Mouse (Mus musculus): ENCODE results near the gene Pank1. TPM values are rescaled to one million over a fixed set of nuclear protein-coding genes. Genes with fewer than 3 reads are reported as not detected.

Gene Pank1
- polyA plus RNA-seq, 1 experiment from 2014 or later, result 5.7 TPM

DNA sequence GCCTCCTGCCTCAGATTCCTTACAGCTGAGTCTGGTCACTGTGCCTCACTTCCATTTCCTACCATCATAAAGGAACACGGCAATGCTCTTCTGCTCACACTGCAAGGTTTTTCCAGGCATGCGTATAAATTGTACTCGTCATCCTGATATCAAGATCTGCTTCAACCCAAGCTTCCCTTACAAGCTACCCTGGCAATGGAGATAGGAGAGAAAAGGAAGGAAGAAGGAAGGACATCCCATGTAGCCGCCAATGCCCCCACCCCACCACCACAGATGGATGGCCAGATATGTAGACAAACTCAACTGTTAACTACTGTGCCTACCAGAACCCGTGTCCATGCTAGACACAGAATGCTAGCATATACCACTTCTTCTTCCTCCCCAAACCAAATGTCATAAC, 34.5 kb downstream of the Pank1 start:
- Histone ChIP-seq H3K9me3 (replicated peaks; ENCODE audit: control insufficient read depth, low read length) (no peaks in the 10 kb centered on the region), H3K27ac (ENCODE audit: low read length) (no peak overlapping the region), H3K4me3 (replicated peaks; ENCODE audit: low read length) (no peak overlapping the region), H3K9ac (ENCODE audit: low read length) (no peak overlapping the region), H3K4me1 (ENCODE audit: control insufficient read depth, insufficient read depth, low read length) (0 out of 2 replicates have a peak, but pooled peaks cover 4% of the 10 kb centered on the region), H3K36me3 (ENCODE audit: control insufficient read depth, insufficient read depth, low read length) (no peaks in the 10 kb centered on the region; the same call in 1 of the 2 replicates), H3K4me2 (ENCODE audit: low read depth, low read length) (no peak overlapping the region), H3K27me3 (ENCODE audit: control insufficient read depth, insufficient read depth, low read length) (no peaks in the 10 kb centered on the region)
- 92% methylated on average over 5 of the region's 5 CpGs for WGBS
- no peak for ATAC-seq (ENCODE audit: insufficient read depth, low FRiP score)

DNA sequence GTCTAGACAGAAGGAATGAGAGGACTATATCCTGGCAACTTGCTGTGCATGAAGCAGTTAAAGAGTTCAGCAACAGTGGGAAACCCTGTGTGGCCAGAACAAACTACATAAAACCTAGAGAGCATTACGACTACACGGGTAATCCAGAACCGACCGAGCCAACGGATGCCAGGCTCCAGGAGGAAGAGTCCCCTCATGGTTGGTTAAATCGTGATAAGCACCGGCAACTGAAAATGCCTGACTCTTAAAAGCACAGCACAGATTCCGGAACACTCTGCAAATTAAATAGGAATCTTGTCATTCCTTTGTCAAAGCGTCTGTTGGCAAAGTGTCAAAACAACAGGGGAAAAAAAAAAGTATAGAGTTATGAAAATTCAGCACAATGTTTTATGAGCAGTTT, 35.2 kb downstream of the Pank1 start:
- Histone ChIP-seq H3K36me3 (ENCODE audit: control insufficient read depth, insufficient read depth, low read length) (no peaks in the 10 kb centered on the region; the same call in 1 of the 2 replicates), H3K4me3 (replicated peaks; ENCODE audit: low read length) (no peak overlapping the region), H3K27me3 (ENCODE audit: control insufficient read depth, insufficient read depth, low read length) (no peaks in the 10 kb centered on the region), H3K9me3 (replicated peaks; ENCODE audit: control insufficient read depth, low read length) (no peaks in the 10 kb centered on the region), H3K9ac (ENCODE audit: low read length) (no peak overlapping the region), H3K4me2 (ENCODE audit: low read depth, low read length) (no peak overlapping the region), H3K4me1 (ENCODE audit: control insufficient read depth, insufficient read depth, low read length) (0 out of 2 replicates have a peak, but pooled peaks cover 4% of the 10 kb centered on the region), H3K27ac (ENCODE audit: low read length) (no peak overlapping the region)
- ATAC-seq (ENCODE audit: insufficient read depth, low FRiP score), result no peak
- WGBS, result 62% methylated on average over 9 of the region's 9 CpGs

DNA sequence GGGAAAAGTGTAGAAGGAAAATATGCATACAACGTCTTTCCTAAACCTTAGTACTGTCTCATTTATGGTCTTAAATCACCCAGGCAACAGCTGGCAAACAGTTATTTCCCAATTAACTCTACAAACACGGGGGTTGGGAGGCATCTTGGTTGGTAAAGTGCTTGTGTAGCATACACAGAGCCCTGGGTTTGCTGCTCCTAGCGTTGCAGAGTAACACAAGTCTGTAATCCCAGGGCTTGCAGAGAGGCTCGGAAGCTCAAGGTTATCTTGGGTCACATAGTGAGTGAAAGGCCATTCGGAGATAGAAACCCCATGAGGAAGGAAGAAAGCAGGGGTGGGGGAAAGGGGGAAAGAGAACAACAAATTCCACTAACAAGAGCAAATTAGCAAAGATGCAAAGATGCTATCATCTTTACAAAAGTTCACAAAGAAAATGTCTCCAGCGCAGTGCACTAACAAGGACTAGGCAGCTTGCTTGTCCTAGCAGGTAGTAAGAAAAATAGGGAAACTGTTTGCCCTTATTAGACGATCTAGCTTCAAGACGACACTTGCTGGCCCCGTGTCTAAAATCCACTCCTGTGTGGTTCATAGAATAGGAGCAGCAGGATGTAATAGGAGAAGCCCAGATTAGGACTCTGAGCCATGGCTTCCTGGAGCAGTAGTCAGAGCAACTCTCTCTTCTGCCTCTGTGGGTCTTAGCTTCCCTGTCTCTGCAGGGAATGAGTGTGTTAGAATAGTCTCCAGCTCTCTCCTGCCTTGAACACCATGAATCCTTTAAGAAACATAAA, 37.3 kb downstream of the Pank1 start:
- Histone ChIP-seq H3K27me3 (ENCODE audit: control insufficient read depth, insufficient read depth, low read length) (no peaks in the 10 kb centered on the region), H3K4me2 (ENCODE audit: low read depth, low read length) (no peak overlapping the region), H3K4me3 (replicated peaks; ENCODE audit: low read length) (no peak overlapping the region), H3K36me3 (ENCODE audit: control insufficient read depth, insufficient read depth, low read length) (no peaks in the 10 kb centered on the region; the same call in 1 of the 2 replicates), H3K9ac (ENCODE audit: low read length) (no peak overlapping the region), H3K4me1 (ENCODE audit: control insufficient read depth, insufficient read depth, low read length) (0 out of 2 replicates have a peak, but pooled peaks cover 4% of the 10 kb centered on the region), H3K27ac (ENCODE audit: low read length) (no peak overlapping the region), H3K9me3 (replicated peaks; ENCODE audit: control insufficient read depth, low read length) (no peaks in the 10 kb centered on the region)
- no peak for ATAC-seq (ENCODE audit: insufficient read depth, low FRiP score)
- 24% methylated on average over 9 of the region's 9 CpGs for WGBS

DNA sequence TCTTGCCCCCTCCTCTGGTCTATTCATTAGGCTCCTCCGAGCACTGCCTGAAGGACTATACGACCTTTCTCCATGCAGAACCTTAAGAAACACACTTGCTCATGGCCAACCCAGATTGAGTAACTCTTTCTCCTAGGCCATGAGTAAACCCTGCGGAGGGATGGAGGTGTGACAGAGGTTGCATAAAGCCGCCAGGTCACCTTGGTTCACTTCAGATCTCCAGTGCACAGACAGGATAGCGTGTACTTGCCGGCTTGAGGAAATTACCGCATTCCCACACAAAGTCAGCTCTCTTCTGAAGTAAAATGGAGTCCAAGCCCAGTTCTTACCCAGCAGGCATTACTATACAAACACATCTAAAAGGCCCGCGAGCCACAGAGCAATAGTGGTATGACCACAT, 40.6 kb downstream of the Pank1 start:
- Histone ChIP-seq H3K4me3 (replicated peaks; ENCODE audit: low read length) (no peak overlapping the region), H3K4me1 (ENCODE audit: control insufficient read depth, insufficient read depth, low read length) (no peaks in the 10 kb centered on the region), H3K4me2 (ENCODE audit: low read depth, low read length) (no peak overlapping the region), H3K9ac (ENCODE audit: low read length) (no peak overlapping the region), H3K9me3 (replicated peaks; ENCODE audit: control insufficient read depth, low read length) (no peaks in the 10 kb centered on the region), H3K36me3 (ENCODE audit: control insufficient read depth, insufficient read depth, low read length) (no peaks in the 10 kb centered on the region; the same call in 1 of the 2 replicates), H3K27me3 (ENCODE audit: control insufficient read depth, insufficient read depth, low read length) (no peaks in the 10 kb centered on the region), H3K27ac (ENCODE audit: low read length) (no peak overlapping the region)
- WGBS, result 92% methylated on average over 9 of the region's 9 CpGs
- ATAC-seq (ENCODE audit: insufficient read depth, low FRiP score), result no peak

- no peak overlapping the region for H3K4me3 ChIP-seq (replicated peaks; ENCODE audit: low read length)
- H3K36me3 ChIP-seq (ENCODE audit: control insufficient read depth, insufficient read depth, low read length), result no peaks in the 10 kb centered on the region
- H3K4me2 ChIP-seq (ENCODE audit: low read depth, low read length), result no peak overlapping the region
- WGBS, result 92% methylated on average over 4 of the region's 4 CpGs
- H3K27me3 ChIP-seq (ENCODE audit: control insufficient read depth, insufficient read depth, low read length), result no peaks in the 10 kb centered on the region
- no peak for ATAC-seq (ENCODE audit: insufficient read depth, low FRiP score)
- H3K9ac ChIP-seq (ENCODE audit: low read length), result no peak overlapping the region
- no peaks in the 10 kb centered on the region for H3K4me1 ChIP-seq (ENCODE audit: control insufficient read depth, insufficient read depth, low read length)
- no peak overlapping the region for H3K27ac ChIP-seq (ENCODE audit: low read length)
- no peaks in the 10 kb centered on the region for H3K9me3 ChIP-seq (replicated peaks; ENCODE audit: control insufficient read depth, low read length)
These were observed 47.6 kb downstream of the Pank1 start for GRCm38 (mm10) chr19:34831702-34832101.

DNA sequence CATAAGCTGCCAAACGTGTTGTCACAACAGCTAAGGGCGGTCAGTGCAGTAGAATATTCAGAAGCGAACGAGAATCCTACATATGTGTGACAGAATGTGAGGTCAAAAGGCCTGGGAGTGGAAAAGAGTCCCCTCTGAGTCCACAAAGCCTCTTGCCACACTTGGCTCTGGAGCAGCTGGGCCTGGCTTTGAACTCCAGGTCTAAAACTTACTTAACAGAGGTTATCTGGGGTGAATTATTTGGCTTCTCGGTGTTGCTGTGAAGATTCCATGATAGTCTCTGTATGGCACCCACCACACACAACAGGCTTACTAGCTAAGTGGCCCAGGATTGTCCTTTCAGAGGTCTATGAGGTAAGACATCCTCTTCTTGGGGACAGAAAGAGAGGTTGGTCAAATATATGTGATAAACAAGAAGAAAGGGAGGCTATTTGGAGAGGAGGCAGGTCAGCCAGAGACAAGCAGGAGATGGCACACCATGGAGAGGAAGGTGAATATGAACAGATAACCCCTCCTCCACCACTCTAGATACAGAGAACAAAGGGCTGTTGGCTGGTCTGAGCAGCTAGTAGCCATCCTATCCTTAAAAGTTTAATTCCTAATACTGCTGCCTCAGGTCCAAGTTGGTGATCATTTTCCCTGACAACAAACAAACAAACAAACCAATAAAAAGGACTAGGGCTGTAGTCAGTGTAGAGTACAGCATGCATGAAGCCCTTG, 51.2 kb downstream of the Pank1 start:
- no peaks in the 10 kb centered on the region for H3K36me3 ChIP-seq (ENCODE audit: control insufficient read depth, insufficient read depth, low read length)
- no peaks in the 10 kb centered on the region for H3K27me3 ChIP-seq (ENCODE audit: control insufficient read depth, insufficient read depth, low read length)
- H3K4me3 ChIP-seq (replicated peaks; ENCODE audit: low read length), result no peak overlapping the region
- no peaks in the 10 kb centered on the region for H3K9me3 ChIP-seq (replicated peaks; ENCODE audit: control insufficient read depth, low read length)
- WGBS, result 83% methylated on average over 5 of the region's 5 CpGs
- H3K4me2 ChIP-seq (ENCODE audit: low read depth, low read length), result no peak overlapping the region
- H3K4me1 ChIP-seq (ENCODE audit: control insufficient read depth, insufficient read depth, low read length), result no peaks in the 10 kb centered on the region
- H3K9ac ChIP-seq (ENCODE audit: low read length), result no peak overlapping the region
- ATAC-seq (ENCODE audit: insufficient read depth, low FRiP score), result no peak
- no peak overlapping the region for H3K27ac ChIP-seq (ENCODE audit: low read length)

DNA sequence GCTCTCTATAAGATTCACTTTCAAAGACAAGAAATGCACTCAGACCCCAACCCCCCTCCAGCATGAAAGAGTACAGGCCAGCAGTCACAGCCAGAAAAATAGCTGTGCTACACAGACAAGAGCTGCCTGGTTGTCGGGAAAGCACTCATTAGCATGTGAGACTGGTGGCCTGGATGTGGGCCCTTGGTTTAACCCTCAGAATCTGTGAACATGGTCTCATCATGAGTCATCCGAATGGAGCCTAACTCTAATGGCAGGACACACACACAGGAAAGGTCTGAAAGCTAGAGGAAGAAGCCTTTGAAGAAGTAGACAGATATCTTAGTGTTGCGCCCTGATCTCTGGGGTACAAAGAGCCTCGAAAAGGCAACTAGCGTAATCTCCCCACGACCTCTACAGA, 51.8 kb downstream of the Pank1 start:
- Histone ChIP-seq H3K4me1 (ENCODE audit: control insufficient read depth, insufficient read depth, low read length) (no peaks in the 10 kb centered on the region), H3K36me3 (ENCODE audit: control insufficient read depth, insufficient read depth, low read length) (no peaks in the 10 kb centered on the region), H3K4me3 (replicated peaks; ENCODE audit: low read length) (no peak overlapping the region), H3K27ac (ENCODE audit: low read length) (no peak overlapping the region), H3K9ac (ENCODE audit: low read length) (no peak overlapping the region), H3K27me3 (ENCODE audit: control insufficient read depth, insufficient read depth, low read length) (no peaks in the 10 kb centered on the region), H3K9me3 (replicated peaks; ENCODE audit: control insufficient read depth, low read length) (no peaks in the 10 kb centered on the region), H3K4me2 (ENCODE audit: low read depth, low read length) (no peak overlapping the region)
- ATAC-seq (ENCODE audit: insufficient read depth, low FRiP score), result no peak
- WGBS, result 91% methylated on average over 6 of the region's 6 CpGs

DNA sequence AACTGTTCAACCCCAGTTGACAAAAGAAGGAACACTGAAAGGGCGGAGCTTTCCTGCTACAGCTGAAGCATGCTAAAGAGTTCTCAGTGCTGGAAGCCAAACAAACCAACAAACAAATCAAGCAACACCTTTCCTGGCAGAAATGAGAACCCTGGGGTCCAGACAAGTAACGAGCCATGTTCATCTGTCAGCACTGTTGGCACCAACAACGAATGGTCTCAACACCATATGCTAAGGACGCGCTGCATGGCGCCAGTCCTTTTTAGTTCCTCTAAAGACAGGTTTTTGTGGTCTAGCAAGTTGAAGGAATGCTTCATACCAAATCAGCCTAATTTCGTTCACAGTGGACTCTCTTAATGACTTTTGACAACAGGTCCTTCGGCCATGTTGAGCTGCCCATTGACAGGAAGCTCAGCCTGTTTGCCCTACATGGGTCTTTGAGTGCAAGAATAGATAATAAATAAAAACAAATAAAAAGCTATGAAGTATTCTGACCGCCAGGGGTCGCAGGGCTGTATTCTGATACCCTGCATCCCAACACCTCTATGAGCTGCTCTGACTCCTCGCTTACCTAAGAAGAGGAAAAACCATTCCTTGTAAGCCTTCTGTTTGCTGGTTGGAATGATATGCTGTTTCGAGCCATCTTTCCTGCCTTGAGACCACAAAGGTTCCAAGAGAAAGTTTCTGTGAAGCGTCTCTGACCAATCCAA, 53.2 kb downstream of the Pank1 start:
- WGBS, result 71% methylated on average over 13 of the region's 13 CpGs
- Histone ChIP-seq H3K9ac (ENCODE audit: low read length) (no peak overlapping the region), H3K4me1 (ENCODE audit: control insufficient read depth, insufficient read depth, low read length) (no peaks in the 10 kb centered on the region), H3K4me2 (ENCODE audit: low read depth, low read length) (no peak overlapping the region), H3K27ac (ENCODE audit: low read length) (no peak overlapping the region), H3K4me3 (replicated peaks; ENCODE audit: low read length) (no peak overlapping the region), H3K27me3 (ENCODE audit: control insufficient read depth, insufficient read depth, low read length) (no peaks in the 10 kb centered on the region), H3K9me3 (replicated peaks; ENCODE audit: control insufficient read depth, low read length) (no peaks in the 10 kb centered on the region), H3K36me3 (ENCODE audit: control insufficient read depth, insufficient read depth, low read length) (no peaks in the 10 kb centered on the region)
- ATAC-seq (ENCODE audit: insufficient read depth, low FRiP score), result no peak
